In the genomic region with DNA sequence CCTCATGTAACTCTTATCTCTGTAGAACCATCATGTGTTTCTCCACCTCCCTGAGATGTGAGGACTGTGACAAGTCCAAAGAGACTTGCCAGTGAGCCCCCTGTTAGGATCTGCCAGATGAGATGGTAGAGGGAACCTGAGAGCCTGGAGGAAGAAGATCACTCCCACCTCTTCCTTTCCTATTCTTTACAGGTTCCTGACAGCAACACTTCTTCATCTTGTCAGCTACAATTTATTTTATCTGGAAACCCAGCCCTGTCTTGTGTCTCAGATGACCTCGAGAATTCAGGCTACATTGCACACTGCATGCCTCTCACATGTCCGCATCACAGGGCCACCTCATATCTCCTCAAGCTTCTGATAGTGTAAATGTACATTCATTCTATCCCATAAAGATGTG, we compare ENCODE assay signal across 22 mouse cellular contexts. TPM values are rescaled to one million over a fixed set of nuclear protein-coding genes. Genes with fewer than 3 reads are reported as not detected.
"Had no signal": no experiment of that assay in that cellular context is flagged by ENCODE, and none has a peak within 500 bp of the region (broad histone marks: within the 10 kb centered on the region; RNA-seq: fewer than 3 reads in every experiment).

No protein-coding gene starts in this region.

- H3K4me2 ChIP-seq: lung, embryonic 15.5 days; midbrain, embryonic 12.5 days; midbrain, embryonic 15.5 days; neural tube, embryonic 12.5 days; stomach, embryonic 15.5 days had no signal

- H3K4me1 ChIP-seq: lung, embryonic 15.5 days; megakaryocyte, embryonic 14.5 days; midbrain, embryonic 12.5 days; midbrain, embryonic 15.5 days; neural tube, embryonic 12.5 days; stomach, embryonic 15.5 days had no signal

- H3K27me3 ChIP-seq: lung, embryonic 15.5 days; megakaryocyte, embryonic 14.5 days; midbrain, embryonic 12.5 days; midbrain, embryonic 15.5 days; neural tube, embryonic 12.5 days; stomach, embryonic 15.5 days had no signal

- H3K36me3 ChIP-seq: lung, embryonic 15.5 days; midbrain, embryonic 12.5 days; midbrain, embryonic 15.5 days; neural tube, embryonic 12.5 days; stomach, embryonic 15.5 days had no signal

- ATAC-seq: liver, postnatal 0 days; lung, postnatal 0 days; midbrain, embryonic 15.5 days had no signal

- H3K4me3 ChIP-seq: lung, embryonic 15.5 days; megakaryocyte, embryonic 14.5 days; midbrain, embryonic 12.5 days; midbrain, embryonic 15.5 days; neural tube, embryonic 12.5 days; stomach, embryonic 15.5 days had no signal

- H3K9ac ChIP-seq: liver, postnatal 0 days; lung, embryonic 15.5 days; midbrain, embryonic 12.5 days; midbrain, embryonic 15.5 days; neural tube, embryonic 12.5 days; stomach, embryonic 15.5 days had no signal

- H3K9me3 ChIP-seq: lung, embryonic 15.5 days; megakaryocyte, embryonic 14.5 days; midbrain, embryonic 12.5 days; midbrain, embryonic 15.5 days; neural tube, embryonic 12.5 days; stomach, embryonic 15.5 days had no signal

- DNase-seq: liver, postnatal 0 days; lung, adult 2 months; lung, postnatal 14 days; lung, postnatal 36 days; right cerebral cortex, postnatal 14 days; thymus, adult 2 months; thymus, postnatal 25 days; thymus, postnatal 4 days had no signal

- H3K27ac ChIP-seq: lung, embryonic 15.5 days; macrophage; midbrain, embryonic 12.5 days; midbrain, embryonic 15.5 days; neural tube, embryonic 12.5 days; stomach, embryonic 15.5 days; stomach, postnatal 0 days had no signal

RNA-seq across cellular contexts. Expression of gene Gm21293, which starts 24.5 kb away (rescaled TPM):
- polyA plus RNA-seq: liver, postnatal 0 days; lung, adult 2 months; lung, embryonic 15.5 days; lung, postnatal 0 days; macrophage; midbrain, embryonic 12.5 days; midbrain, embryonic 15.5 days; midbrain, postnatal 0 days; neural tube, embryonic 12.5 days; neural tube, embryonic 14.5 days; spleen, adult 2 months; stomach, embryonic 15.5 days; stomach, postnatal 0 days; testis, adult 2 months; thymus, adult 2 months; urinary bladder, adult 2 months had no signal

RNA-seq across cellular contexts. Expression of gene Gm6763, which starts 33.0 kb away (rescaled TPM):
- polyA plus RNA-seq: liver, postnatal 0 days; lung, adult 2 months; lung, embryonic 15.5 days; lung, postnatal 0 days; macrophage; midbrain, embryonic 12.5 days; midbrain, embryonic 15.5 days; midbrain, postnatal 0 days; neural tube, embryonic 12.5 days; neural tube, embryonic 14.5 days; spleen, adult 2 months; stomach, embryonic 15.5 days; stomach, postnatal 0 days; testis, adult 2 months; thymus, adult 2 months; urinary bladder, adult 2 months had no signal

RNA-seq across cellular contexts. Expression of gene Gm8764, which starts 41.5 kb away (rescaled TPM):
- polyA plus RNA-seq: liver, postnatal 0 days; lung, adult 2 months; lung, embryonic 15.5 days; lung, postnatal 0 days; macrophage; midbrain, embryonic 12.5 days; midbrain, embryonic 15.5 days; midbrain, postnatal 0 days; neural tube, embryonic 12.5 days; neural tube, embryonic 14.5 days; spleen, adult 2 months; stomach, embryonic 15.5 days; stomach, postnatal 0 days; testis, adult 2 months; thymus, adult 2 months; urinary bladder, adult 2 months had no signal

RNA-seq across cellular contexts. Expression of gene Gm21304, which starts 50.0 kb away (rescaled TPM):
- polyA plus RNA-seq: liver, postnatal 0 days; lung, adult 2 months; lung, embryonic 15.5 days; lung, postnatal 0 days; macrophage; midbrain, embryonic 12.5 days; midbrain, embryonic 15.5 days; midbrain, postnatal 0 days; neural tube, embryonic 12.5 days; neural tube, embryonic 14.5 days; spleen, adult 2 months; stomach, embryonic 15.5 days; stomach, postnatal 0 days; testis, adult 2 months; thymus, adult 2 months; urinary bladder, adult 2 months had no signal

RNA-seq across cellular contexts. Expression of gene Gm21312, which starts 58.5 kb away (rescaled TPM):
- polyA plus RNA-seq: liver, postnatal 0 days; lung, adult 2 months; lung, embryonic 15.5 days; lung, postnatal 0 days; macrophage; midbrain, embryonic 12.5 days; midbrain, embryonic 15.5 days; midbrain, postnatal 0 days; neural tube, embryonic 12.5 days; neural tube, embryonic 14.5 days; spleen, adult 2 months; stomach, embryonic 15.5 days; stomach, postnatal 0 days; testis, adult 2 months; thymus, adult 2 months; urinary bladder, adult 2 months had no signal
